Mouse (Mus musculus) lung, postnatal 36 days (tissue): Measurements from ENCODE around the gene Apc2.

Experiments
- DNase-seq: peaks from one replicate; pipeline ENCODE4 v3.0.0; 2022; ENCODE audit warnings: mixed read lengths

Apc2 gene

DNA sequence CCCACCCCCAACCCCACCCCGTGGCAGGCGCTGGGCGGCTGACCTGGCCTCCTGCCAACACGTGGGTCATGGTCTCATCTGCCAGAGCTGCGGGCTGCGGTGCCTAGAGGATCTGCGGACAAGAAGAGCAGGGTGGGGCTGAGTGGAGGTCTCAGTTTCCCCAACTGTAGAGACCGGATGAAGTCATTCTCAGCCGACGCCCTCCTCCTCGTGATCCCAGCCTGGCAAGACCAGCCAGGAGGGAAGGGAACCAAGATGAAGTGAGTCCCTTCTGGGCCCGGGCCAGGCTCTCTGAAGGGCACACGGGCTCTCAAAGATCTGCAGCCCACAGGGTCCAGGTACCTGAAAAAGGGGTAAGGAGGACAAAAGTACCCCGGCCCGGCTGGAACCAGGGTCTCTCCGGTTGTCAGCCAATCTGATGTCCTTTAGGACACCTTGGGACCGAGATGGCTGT is 51.8 kb downstream of the Apc2 start:
- peak; percentile 60 for DNase-seq

GRCm38 (mm10) chr10:80348244-80348781 is 52.5 kb downstream of the Apc2 start, which contains the start of gene Adamtsl5:
Gene Adamtsl5 (minus strand): TSS chr10:80348412.
- peak; percentile 70 for DNase-seq

DNA sequence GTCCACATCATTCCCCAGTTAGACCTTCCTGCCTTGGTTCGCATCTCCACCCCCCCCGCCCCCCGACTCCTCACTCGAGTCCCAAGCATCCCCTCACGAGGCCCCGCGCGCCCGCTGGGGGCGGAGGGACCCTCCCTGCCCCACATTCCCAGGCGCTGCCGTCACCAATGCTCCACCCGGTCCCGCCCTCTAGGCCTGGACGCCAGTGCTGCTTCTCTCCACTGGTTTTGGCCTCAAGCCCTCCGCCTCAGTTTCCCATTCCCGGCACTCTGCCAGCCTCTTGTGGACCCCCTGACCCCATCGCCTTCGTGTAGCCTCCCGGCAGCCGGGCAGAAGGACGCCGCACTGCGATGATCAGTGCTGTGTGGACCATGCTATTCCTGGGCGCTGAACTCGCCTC is 53.2 kb downstream of the Apc2 start:
- DNase-seq, result no peak

DNA sequence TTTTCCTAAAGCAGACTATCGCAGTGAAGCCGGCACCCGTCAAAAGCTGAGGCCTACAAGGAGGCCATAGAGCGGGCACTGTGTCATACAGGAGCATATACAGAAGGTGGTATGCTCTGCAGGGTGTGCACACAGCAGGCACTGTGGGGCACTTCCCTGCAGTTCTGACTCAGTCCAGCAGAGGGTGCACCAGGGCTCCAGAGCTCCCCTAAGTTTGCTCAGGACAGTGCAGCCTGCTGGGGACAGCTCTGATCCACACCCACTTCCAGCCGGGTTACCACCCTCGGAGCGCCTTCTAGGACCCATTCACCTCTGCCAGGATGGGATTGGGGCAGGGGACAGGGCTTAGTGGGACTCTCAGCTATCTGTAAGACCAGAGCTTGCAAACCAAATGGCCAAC is 54.5 kb downstream of the Apc2 start:
- DNase-seq, result peak; percentile 92

DNA sequence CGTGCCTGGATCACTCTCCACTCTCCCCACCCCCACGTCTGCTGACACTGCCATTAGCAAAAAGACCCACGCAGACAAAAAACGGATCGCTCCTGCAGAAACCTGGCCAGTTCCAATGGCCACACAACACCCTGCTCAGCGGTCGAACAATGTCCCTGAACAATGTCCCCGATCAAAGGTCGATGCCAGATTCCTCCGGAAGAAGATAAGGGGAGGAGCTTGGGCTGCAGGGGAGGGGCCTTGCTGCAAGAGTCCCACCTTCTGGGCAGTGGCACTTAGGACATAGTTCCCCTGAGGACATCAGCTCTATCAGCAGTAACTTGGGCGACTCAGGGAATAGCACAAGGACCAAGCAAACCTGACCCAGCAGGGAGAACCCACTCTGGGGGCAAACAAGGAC is 56.1 kb downstream of the Apc2 start:
- no peak for DNase-seq

- no peak for DNase-seq
These were observed 57.0 kb downstream of the Apc2 start for GRCm38 (mm10) chr10:80352727-80353126.

DNA sequence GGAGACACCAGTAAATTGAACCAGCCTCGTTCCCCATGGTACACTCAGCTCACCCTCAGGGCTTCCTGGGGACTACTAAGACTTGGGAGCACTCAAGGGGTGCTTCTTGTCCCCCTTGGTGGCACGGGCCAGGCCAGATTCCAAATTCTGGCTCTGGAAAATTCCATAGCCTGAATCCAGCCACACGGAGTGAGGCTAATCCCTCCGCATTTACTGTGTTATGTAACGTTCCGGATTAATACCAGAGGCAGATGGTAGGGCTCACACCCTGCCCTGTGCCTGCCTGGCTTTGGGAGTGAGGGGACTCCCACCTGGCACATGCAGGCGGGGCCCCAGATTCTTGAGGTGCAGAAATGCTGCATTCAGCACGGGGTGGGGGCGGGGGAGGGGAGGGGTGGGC is 59.7 kb downstream of the Apc2 start:
- no peak for DNase-seq

DNA sequence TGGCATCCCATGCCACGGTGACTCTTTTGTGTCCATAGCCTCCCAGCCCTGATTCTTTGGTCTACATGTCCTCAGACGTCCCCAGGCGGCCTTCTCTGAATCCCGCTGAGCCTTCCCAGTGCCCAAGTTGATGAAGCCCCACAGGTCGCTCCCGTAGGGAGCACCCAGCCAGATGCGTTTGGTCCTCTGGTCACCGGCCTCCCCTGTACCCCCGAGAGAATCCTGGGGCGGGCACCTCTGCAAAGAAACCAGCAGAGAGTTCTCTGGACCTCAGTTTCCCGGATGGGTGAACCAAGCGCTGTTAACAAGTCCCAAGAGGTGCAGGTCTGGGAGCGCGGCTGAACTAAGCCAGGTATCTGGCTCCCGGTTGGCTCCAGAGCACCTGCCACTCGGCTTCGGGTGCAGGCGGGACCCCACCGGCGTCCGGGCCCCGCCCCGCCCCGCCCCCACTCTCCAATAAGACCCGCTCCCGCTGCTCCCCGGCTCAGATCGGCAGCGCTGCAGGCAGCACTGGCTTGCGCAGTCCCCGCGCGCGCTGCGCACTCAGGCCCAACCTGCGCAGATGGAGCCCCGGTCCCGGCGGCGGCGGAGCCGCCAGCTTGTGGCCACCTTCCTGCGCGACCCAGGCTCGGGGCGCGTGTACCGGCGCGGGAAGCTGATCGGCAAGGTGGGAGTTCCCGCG is 60.4 kb downstream of the Apc2 start, which contains the start of gene Plk5:
Gene Plk5 (plus strand): TSS at position 459 of the 682 bp plus-strand sequence.
- DNase-seq, result no peak

DNA sequence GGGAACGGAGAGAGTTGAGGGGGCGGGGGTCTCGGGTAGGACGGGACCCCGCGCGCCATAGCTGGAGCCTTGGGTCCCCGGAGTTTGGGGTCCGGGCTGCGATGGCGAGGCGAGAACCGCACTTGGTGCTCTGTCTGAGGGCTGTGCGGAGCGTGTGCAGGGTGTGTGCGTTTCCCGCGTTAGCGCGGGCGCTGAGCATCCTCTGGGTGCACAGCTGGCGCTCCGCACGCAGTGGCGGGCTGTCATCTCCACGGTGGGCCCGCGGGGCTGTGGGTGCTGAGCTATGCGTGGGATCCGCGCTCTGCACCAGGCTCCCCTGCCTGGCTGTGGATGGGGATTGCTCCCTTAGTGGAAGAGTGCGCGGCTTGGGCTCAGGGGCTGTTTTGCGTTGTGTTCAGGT is 61.0 kb downstream of the Apc2 start:
- no peak for DNase-seq

DNA sequence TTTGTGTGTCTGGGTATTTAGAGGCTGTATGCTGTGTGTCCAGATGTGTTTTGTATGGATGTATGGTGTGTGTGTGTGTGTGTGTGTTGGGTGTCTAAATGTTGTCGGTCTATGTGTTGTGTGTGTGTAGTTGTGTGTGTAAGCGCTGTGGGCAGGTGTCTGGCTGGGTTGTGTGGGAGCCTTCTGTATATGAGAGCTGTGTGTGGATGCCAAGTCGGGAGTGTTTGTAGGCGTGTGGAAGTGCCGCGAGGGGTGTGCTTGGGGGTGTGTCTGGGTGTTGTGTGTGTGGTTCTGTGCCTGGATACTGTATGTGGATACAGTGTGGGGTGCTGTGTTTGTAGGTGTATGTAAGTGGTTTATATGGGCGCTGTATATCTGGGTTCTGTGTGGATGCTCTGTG is 61.6 kb downstream of the Apc2 start:
- DNase-seq, result no peak

DNA sequence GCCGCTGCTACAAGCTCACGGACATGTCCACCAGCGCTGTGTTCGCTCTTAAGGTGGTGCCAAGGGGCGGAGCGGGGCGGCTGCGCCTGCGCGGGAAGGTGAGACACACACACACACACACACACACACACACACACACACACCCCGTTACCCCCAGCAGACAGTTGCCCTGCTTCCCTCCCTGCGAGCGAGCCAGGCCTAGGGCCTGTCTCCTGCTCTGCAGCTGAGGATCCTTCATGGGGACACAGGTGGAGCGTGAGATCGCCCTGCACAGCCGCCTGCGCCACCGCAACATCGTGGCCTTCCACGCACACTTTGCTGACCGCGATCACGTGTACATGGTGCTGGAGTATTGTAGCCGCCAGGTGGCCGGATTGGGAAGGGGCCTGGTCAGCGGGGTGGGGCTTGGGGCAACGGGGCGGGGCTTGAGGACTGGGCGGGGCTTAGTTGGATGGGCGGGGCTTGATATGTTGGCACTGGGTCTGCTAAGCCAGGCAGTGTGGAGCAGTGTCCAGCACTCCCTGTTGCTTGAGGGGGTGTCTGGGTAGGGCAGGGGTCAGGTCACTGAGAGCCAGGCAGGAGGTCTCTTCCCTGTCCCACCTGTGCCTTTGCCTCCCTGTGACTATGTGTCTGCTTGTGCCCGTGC is 62.3 kb downstream of the Apc2 start:
- DNase-seq, result peak; percentile 60

DNA sequence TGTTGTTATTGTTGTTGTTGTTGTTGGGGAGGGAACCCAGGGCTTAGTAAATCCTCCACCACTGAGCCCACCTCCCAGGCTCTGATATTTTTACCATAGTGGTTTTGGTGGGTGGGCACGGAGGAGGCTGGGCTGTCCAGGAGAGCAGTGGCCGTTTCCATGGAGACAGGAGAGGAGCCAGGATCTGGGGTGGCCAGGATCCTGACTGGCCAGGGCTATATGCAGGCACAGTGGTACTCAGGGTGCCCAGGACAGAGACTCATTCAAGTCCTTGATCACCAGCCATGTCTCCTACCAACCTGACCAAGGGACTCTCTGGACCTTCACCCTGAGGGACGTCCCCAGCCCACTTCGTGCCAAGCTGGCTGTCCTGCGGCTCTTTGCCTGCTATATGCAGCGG is 68.0 kb downstream of the Apc2 start:
- DNase-seq, result no peak

DNA sequence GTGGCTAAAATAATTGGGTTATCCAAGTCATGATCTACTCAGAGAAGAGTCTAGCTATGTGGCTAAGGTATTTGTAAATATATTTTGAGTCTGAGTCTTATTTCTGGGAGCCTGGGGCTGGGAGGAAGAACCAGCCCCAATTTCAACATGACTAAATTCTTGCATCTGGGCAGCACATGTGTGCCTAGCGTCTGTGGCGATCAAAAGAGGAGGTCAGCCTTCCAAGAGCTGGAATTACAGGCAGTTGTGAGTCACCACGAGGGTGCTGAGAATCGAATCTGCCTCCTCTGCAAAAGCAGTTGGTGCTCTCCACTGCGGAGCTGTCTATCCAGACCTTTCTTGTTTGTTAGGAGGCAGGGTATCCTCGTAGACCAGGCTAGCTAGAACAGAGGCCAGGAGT is 70.0 kb downstream of the Apc2 start:
- DNase-seq, result no peak
